ENCODE assay signal across 20 mouse cellular contexts in genomic region chr9:45893681-45894080, GRCm38 (mm10).
"Had no signal": no experiment of that assay in that cellular context is flagged by ENCODE, and none has a peak within 500 bp of the region (broad histone marks: within the 10 kb centered on the region; RNA-seq: fewer than 3 reads in every experiment).

No protein-coding gene starts in this region.

- DNase-seq: liver, embryonic 13.5 days; lung, adult 18-20 months; lung, embryonic 14.5 days; lung, postnatal 10 days; lung, postnatal 4 days; retina, postnatal 1 day; right cerebral cortex, adult 18-20 months; right cerebral cortex, postnatal 25 days; right cerebral cortex, postnatal 4 days; thymus, adult 18-20 months; thymus, postnatal 14 days; thymus, postnatal 36 days had no signal

- H3K9me3 ChIP-seq: liver, embryonic 13.5 days; liver, embryonic 15.5 days; megakaryocyte, embryonic 14.5 days; midbrain, embryonic 13.5 days; midbrain, embryonic 15.5 days; neural tube, embryonic 13.5 days; neural tube, embryonic 15.5 days had no signal

- H3K27ac ChIP-seq: liver, embryonic 13.5 days; liver, embryonic 15.5 days; midbrain, embryonic 13.5 days; midbrain, embryonic 15.5 days; neural tube, embryonic 13.5 days; neural tube, embryonic 15.5 days had no signal

- H3K27me3 ChIP-seq: liver, embryonic 13.5 days; liver, embryonic 15.5 days; megakaryocyte, embryonic 14.5 days; midbrain, embryonic 13.5 days; midbrain, embryonic 15.5 days; neural tube, embryonic 13.5 days; neural tube, embryonic 15.5 days had no signal

- H3K4me3 ChIP-seq: liver, embryonic 13.5 days; liver, embryonic 15.5 days; megakaryocyte, embryonic 14.5 days; midbrain, embryonic 13.5 days; midbrain, embryonic 15.5 days; myocyte; neural tube, embryonic 13.5 days; neural tube, embryonic 15.5 days had no signal

- H3K9ac ChIP-seq: liver, embryonic 13.5 days; liver, embryonic 15.5 days; lung, embryonic 14.5 days; midbrain, embryonic 13.5 days; midbrain, embryonic 15.5 days; neural tube, embryonic 13.5 days; neural tube, embryonic 15.5 days had no signal

- H3K4me2 ChIP-seq: liver, embryonic 13.5 days; liver, embryonic 15.5 days; lung, embryonic 14.5 days; midbrain, embryonic 11.5 days; midbrain, embryonic 13.5 days; midbrain, embryonic 15.5 days; neural tube, embryonic 13.5 days; neural tube, embryonic 15.5 days had no signal

- ATAC-seq: midbrain, embryonic 13.5 days; midbrain, embryonic 15.5 days had no signal

- H3K4me1 ChIP-seq: liver, embryonic 13.5 days; liver, embryonic 15.5 days; midbrain, embryonic 13.5 days; midbrain, embryonic 15.5 days; neural tube, embryonic 13.5 days; neural tube, embryonic 15.5 days had no signal
